Mouse (Mus musculus): ENCODE measurements around the gene Pheta2. TPM values are rescaled to one million over a fixed set of nuclear protein-coding genes. Genes with fewer than 3 reads are reported as not detected.

Gene Pheta2
- polyA plus RNA-seq, 1 experiment: 0.45 TPM

- DNase-seq: no peak
- H3K4me1 ChIP-seq (ENCODE audit: control insufficient read depth, insufficient read depth, low read length): peaks cover 16% of the 10 kb centered on the region; the same call in 1 of the 2 replicates
- no peaks in the 10 kb centered on the region for H3K27me3 ChIP-seq (replicated peaks; ENCODE audit: control insufficient read depth, insufficient read depth, low read length)
- H3K36me3 ChIP-seq (ENCODE audit: control insufficient read depth, insufficient read depth, low read length): no peaks in the 10 kb centered on the region
- TF ChIP-seq CTCF (conservative IDR thresholded peaks at IDR 0.05; ENCODE audit: insufficient read depth, insufficient read length, low read depth, low read length) (no peak), POLR2A (IDR thresholded peaks at IDR 0.05; ENCODE audit: low read depth, low read length) (no peak)
- 85% methylated on average over 5 of the region's 5 CpGs for WGBS
- no peak overlapping the region for H3K4me3 ChIP-seq (ENCODE audit: insufficient read depth, low read depth, low read length)
- H3K27ac ChIP-seq (ENCODE audit: insufficient read depth, low read depth, low read length): no peak overlapping the region
Measured at GRCm38 (mm10) chr15:82342543-82342935, 3.8 kb downstream of the Pheta2 start.

GRCm38 (mm10) chr15:82343368-82344287, 4.9 kb downstream of the Pheta2 start:
- 66% methylated on average over 27 of the region's 27 CpGs for WGBS
- Histone ChIP-seq H3K36me3 (ENCODE audit: control insufficient read depth, insufficient read depth, low read length) (no peaks in the 10 kb centered on the region), H3K4me1 (ENCODE audit: control insufficient read depth, insufficient read depth, low read length) (peaks cover 17% of the 10 kb centered on the region), H3K27me3 (replicated peaks; ENCODE audit: control insufficient read depth, insufficient read depth, low read length) (no peaks in the 10 kb centered on the region), H3K27ac (ENCODE audit: insufficient read depth, low read depth, low read length) (peak overlapping the region; percentile 33; the same call in 1 of the 2 replicates), H3K4me3 (ENCODE audit: insufficient read depth, low read depth, low read length) (no peak overlapping the region)
- DNase-seq: peak; percentile 86
- no peak for TF ChIP-seq CTCF (conservative IDR thresholded peaks at IDR 0.05; ENCODE audit: insufficient read depth, insufficient read length, low read depth, low read length)
- no peak for TF ChIP-seq POLR2A (IDR thresholded peaks at IDR 0.05; ENCODE audit: low read depth, low read length)

- 88% methylated on average over 6 of the region's 6 CpGs for whole genome bisulfite sequencing
- H3K4me1 ChIP-seq (ENCODE audit: control insufficient read depth, insufficient read depth, low read length): peaks cover 24% of the 10 kb centered on the region
- no peak for TF ChIP-seq CTCF (conservative IDR thresholded peaks at IDR 0.05; ENCODE audit: insufficient read depth, insufficient read length, low read depth, low read length)
- no peak for TF ChIP-seq POLR2A (IDR thresholded peaks at IDR 0.05; ENCODE audit: low read depth, low read length)
- H3K4me3 ChIP-seq (ENCODE audit: insufficient read depth, low read depth, low read length): no peak overlapping the region
- H3K27me3 ChIP-seq (replicated peaks; ENCODE audit: control insufficient read depth, insufficient read depth, low read length): no peaks in the 10 kb centered on the region
- DNase-seq: no peak
- peaks cover 3% of the 10 kb centered on the region; the same call in 1 of the 2 replicates for H3K36me3 ChIP-seq (ENCODE audit: control insufficient read depth, insufficient read depth, low read length)
- H3K27ac ChIP-seq (ENCODE audit: insufficient read depth, low read depth, low read length): no peak overlapping the region
Measured at GRCm38 (mm10) chr15:82344971-82345370, 6.2 kb downstream of the Pheta2 start.

GRCm38 (mm10) chr15:82345820-82346470, 7.2 kb downstream of the Pheta2 start:
- DNase-seq: peak; percentile 99
- H3K4me3 ChIP-seq (ENCODE audit: insufficient read depth, low read depth, low read length): peak overlapping the region; percentile 77
- WGBS: under 1% methylated on average over 51 of the region's 51 CpGs

GRCm38 (mm10) chr15:82346580-82347302, 8.0 kb downstream of the Pheta2 start:
- 5% methylated on average over 14 of the region's 14 CpGs for WGBS
- Histone ChIP-seq H3K27me3 (replicated peaks; ENCODE audit: control insufficient read depth, insufficient read depth, low read length) (no peaks in the 10 kb centered on the region), H3K4me3 (ENCODE audit: insufficient read depth, low read depth, low read length) (peak overlapping the region; percentile 50), H3K36me3 (ENCODE audit: control insufficient read depth, insufficient read depth, low read length) (peaks cover 3% of the 10 kb centered on the region; the same call in 1 of the 2 replicates), H3K27ac (ENCODE audit: insufficient read depth, low read depth, low read length) (peak overlapping the region; percentile 86), H3K4me1 (ENCODE audit: control insufficient read depth, insufficient read depth, low read length) (peaks cover 31% of the 10 kb centered on the region)
- no peak for TF ChIP-seq CTCF (conservative IDR thresholded peaks at IDR 0.05; ENCODE audit: insufficient read depth, insufficient read length, low read depth, low read length)
- no peak for TF ChIP-seq POLR2A (IDR thresholded peaks at IDR 0.05; ENCODE audit: low read depth, low read length)
- DNase-seq: no peak

More at GRCm38 (mm10) chr15:82345820-82346470, 7.2 kb downstream of the Pheta2 start:
- Histone ChIP-seq H3K27ac (ENCODE audit: insufficient read depth, low read depth, low read length) (peak overlapping the region; percentile 92), H3K36me3 (ENCODE audit: control insufficient read depth, insufficient read depth, low read length) (peaks cover 3% of the 10 kb centered on the region; the same call in 1 of the 2 replicates), H3K27me3 (replicated peaks; ENCODE audit: control insufficient read depth, insufficient read depth, low read length) (no peaks in the 10 kb centered on the region), H3K4me1 (ENCODE audit: control insufficient read depth, insufficient read depth, low read length) (peaks cover 29% of the 10 kb centered on the region)
- TF ChIP-seq POLR2A (IDR thresholded peaks at IDR 0.05; ENCODE audit: low read depth, low read length): peak; percentile 30
- TF ChIP-seq CTCF (conservative IDR thresholded peaks at IDR 0.05; ENCODE audit: insufficient read depth, insufficient read length, low read depth, low read length): no peak

GRCm38 (mm10) chr15:82347303-82347676, 8.5 kb downstream of the Pheta2 start:
- WGBS: 58% methylated on average over 4 of the region's 4 CpGs
- TF ChIP-seq CTCF (conservative IDR thresholded peaks at IDR 0.05; ENCODE audit: insufficient read depth, insufficient read length, low read depth, low read length): no peak
- TF ChIP-seq POLR2A (IDR thresholded peaks at IDR 0.05; ENCODE audit: low read depth, low read length): no peak
- H3K27me3 ChIP-seq (replicated peaks; ENCODE audit: control insufficient read depth, insufficient read depth, low read length): no peaks in the 10 kb centered on the region
- H3K4me3 ChIP-seq (ENCODE audit: insufficient read depth, low read depth, low read length): peak overlapping the region; percentile 50
- peaks cover 35% of the 10 kb centered on the region for H3K4me1 ChIP-seq (ENCODE audit: control insufficient read depth, insufficient read depth, low read length)
- DNase-seq: no peak
- peaks cover 3% of the 10 kb centered on the region; the same call in 1 of the 2 replicates for H3K36me3 ChIP-seq (ENCODE audit: control insufficient read depth, insufficient read depth, low read length)
- peak overlapping the region; percentile 86 for H3K27ac ChIP-seq (ENCODE audit: insufficient read depth, low read depth, low read length)
